Mouse (Mus musculus) c-Kit-positive CD71-positive TER-119-positive erythroid progenitor cells, embryonic 14.5 days (primary cell): ENCODE results near the gene Kif26b.

ENCODE experiments used
- DNase-seq: peaks from one replicate; pipeline ENCODE4 v3.0.0-alpha.2; 2013; ENCODE audit warnings: low spot score

The Kif26b gene

DNA sequence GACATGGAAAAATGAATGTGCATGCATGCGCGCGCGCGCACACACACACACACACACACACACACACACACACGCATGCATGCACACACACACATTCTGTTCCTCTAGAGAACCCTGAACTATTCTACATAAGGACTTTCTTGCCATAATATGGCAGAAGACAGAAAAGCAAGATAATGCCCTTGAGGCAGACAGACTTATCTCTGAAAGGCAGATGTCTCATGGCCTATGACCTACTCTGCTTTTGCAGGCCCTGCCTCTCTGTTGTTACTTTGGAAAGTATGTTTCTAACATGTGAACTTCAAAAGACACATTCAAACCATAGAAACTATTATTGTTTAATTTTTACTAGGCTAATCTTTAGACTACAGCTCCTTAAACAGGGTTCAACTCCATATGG, 255.1 kb downstream of the Kif26b start:
- peak; percentile 30 for DNase-seq

DNA sequence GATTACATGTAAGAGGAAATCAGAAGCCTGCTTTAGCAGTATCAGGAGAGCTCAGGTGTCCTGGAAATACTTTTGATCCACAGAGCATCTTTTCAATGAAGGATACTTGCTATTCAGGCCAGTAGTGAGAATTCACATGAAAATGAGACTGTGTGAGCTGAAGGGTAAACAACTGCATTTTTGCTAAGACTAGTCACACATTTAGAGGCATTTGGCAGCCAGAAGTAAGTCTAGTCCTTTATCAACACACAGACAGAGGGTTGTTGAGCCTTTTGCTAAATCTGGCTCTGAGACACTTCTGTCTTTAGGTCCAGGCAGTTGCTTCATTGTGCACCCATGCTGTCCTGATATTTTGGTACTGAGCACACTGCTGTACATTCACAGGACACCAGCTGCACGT, 262.3 kb downstream of the Kif26b start:
- no peak for DNase-seq

DNA sequence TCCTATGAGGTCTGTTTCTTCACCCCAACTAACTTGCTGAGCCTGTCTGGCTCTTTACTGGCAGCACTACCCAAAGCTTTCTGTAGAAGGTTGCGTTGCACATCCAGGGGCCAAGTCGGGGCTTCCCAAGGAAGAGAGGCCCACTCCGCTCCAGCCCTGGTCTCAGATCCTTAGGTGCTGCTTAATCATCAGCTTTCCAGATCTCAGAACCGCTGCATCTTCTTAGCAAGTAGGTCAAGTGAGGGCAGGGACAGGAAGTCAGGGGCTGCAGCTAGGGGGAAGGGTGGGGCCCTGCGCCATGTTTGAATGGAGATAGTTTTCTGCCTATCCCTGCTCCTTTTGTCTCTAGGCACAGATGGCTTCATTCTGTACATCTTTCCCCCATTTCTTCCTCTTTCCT, 263.8 kb downstream of the Kif26b start:
- no peak for DNase-seq

DNA sequence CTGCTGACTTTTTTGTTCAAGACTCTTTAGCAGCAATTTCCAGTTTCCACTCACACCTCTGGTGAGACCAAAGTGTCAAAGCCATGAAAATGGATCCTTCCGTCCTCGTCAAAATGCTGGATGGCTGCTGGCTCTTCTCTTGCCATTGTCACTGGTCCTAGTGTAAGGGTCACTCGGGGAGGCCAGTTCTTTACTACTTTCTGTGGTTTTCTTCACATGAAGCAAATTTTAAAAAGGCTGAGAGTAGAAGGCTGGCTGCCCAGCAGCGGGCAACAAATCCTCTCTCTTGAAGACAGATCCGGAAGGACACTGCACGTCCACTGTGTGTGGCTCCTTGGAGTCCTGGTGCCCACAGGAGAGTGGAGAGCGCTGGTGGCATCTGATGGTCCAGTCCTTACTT, 265.9 kb downstream of the Kif26b start:
- DNase-seq = no peak

DNA sequence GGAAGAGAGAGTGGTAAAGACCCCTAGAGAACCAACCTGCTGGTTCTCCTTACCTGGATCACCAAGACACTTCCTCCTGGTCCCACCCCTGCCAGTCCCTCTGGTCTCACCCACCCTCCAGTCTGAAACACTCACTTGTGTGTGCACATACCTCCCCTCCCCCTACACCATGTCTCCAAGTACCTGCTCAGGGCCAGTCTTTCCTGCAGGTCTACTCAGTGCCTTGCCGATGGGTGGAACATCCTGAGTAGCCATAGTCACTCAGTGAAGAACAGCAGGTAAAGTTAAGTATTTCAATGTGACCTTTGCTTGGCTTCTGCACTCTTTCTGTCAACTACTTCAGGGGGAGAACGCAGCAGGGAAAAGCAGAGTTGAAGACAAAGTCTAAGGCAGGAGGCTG, 268.5 kb downstream of the Kif26b start:
- no peak for DNase-seq

DNA sequence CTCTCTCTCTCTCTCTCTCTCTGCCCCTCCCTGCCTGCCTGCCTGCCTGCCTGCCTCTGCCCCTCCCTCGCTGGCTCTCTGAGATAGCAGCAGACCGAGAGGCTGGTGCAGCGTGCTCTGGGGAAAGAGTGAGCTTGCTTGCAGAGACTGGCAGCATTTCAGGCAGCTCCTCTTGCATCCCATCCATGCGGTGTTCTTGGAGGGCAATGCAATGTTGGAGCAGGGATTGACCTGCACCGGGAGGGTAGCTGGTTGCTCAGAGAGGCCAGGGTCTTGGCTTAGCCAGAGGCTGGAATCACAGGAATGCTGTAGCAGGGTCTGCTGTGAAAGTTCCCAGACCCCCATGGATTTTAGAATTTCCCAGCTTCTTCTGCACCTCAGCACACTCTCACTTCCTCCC, 269.4 kb downstream of the Kif26b start:
- DNase-seq = peak; percentile 20

DNA sequence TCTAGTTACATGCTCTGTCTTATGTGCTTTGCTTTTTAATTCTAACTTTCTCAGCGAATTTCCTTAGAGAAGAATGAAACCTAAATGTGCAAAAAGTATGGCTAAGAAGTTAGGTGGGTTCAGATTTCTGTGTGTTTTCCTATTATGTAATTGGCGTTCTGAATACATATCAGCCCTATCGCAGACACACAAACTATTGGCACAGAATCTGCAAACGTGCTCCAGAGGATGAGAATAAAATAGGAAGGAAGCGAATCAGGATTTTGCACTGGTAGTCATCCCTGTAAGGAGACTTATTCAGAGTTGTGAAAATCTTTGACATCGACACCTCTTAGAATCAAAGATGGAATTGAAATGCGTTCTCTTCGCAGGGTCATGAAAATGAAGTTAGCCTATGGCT, 270.0 kb downstream of the Kif26b start:
- DNase-seq = no peak

DNA sequence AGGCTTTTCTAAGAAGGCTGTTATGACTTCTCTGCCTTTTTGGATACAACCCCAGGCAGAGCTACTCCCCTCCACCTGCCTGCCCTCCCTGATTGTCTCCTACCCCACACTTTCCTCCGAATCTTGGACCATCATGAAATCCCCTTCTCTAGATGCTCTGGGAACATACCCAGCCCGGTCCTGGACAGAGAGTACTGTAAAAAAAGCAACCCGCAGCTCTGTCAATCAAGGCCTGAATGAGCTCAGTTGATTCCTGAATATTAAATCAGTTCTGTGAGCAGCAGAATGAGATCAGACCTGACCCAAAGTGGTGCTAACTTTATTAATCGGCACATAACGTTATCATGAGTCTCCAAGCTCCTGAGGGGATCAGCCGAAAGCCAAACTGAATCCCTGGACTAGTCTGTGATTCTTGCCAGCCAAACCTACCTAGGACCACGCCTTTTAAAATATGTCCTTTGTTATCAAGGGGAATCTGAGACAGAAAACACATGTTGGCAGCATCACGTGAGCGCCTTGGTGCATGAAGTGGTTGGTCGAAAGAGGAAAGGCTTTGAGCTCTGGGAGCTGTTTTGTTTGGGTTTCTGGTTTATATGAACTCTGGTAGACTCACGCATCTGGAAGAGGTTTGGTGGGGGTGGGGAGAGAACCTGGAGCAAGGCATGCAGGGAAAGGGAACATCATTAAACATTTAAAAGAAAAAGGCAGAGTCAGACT, 271.1 kb downstream of the Kif26b start:
- no peak for DNase-seq

DNA sequence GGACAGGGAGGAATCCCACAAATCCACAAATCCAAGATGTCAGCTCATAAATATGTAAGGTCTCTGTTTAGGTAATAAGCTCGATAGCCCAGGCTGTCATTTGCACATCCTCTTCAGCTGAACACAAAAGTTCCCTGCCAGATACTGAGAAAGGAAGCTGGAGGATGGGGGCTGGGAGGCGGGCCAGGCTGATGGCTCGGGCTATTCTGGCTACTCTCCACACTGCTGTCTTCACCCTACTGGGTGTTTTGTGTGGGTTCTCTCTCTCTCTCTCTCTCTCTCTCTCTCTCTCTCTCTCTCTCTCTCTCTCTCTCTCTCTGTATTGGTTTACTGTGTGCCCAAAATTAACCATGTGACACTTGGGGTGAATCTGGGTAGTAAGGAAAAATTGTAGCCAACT, 274.2 kb downstream of the Kif26b start:
- no peak for DNase-seq

DNA sequence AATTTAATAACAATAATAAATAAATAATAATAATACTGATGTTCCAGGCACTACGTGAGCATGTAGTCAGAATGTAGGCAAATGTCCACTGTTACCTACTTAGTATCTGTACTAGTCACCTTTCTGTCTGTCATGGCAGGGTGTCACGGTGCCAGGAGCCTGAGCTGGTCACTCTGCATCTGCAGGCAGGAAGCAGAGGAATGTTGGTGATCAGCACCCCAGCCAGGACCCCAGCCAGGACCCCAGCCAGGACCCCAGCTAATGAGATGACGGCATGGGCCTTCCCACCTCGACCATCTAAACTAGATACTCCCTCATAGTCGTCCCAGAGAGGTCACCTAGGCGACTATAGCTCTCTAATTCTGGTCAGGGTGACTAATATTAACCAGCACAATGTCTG, 288.6 kb downstream of the Kif26b start:
- DNase-seq = no peak

DNA sequence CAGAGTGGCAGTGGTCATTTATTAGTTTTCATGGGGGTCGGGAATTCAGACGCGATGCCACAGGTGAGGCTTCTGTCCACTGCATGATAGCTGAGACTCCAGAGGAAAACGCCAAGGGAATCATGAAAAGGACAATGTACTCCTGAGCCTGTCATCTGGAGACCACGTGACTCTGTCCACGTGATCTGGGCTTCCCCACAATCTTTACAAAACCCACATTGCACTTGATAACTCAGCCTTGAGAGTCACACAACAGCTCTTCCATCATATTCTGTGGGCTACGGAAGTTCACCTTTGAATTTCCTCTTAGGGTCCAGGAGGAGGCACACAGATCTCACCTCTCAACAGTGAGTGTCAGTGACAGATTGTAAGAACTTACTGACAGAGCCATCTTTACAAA, 290.1 kb downstream of the Kif26b start:
- DNase-seq = no peak

DNA sequence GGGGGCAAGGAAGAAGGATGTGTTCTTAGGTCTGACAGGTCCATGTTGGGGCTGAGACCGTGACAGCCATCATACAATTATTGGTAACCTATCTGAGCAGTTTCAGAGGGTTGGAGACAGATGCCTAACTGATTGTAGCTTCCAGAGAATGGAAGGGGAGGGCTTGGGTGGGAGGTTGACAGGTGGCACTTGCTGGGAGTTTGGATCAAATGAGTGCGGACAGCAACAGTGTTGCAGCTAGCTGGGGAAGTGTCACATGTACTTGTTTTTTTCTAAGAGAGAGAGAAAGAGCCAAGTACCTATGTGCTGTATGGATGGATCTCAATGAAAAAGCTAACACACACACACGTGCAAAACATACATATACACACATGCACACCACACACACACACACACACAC, 291.2 kb downstream of the Kif26b start:
- DNase-seq = no peak

DNA sequence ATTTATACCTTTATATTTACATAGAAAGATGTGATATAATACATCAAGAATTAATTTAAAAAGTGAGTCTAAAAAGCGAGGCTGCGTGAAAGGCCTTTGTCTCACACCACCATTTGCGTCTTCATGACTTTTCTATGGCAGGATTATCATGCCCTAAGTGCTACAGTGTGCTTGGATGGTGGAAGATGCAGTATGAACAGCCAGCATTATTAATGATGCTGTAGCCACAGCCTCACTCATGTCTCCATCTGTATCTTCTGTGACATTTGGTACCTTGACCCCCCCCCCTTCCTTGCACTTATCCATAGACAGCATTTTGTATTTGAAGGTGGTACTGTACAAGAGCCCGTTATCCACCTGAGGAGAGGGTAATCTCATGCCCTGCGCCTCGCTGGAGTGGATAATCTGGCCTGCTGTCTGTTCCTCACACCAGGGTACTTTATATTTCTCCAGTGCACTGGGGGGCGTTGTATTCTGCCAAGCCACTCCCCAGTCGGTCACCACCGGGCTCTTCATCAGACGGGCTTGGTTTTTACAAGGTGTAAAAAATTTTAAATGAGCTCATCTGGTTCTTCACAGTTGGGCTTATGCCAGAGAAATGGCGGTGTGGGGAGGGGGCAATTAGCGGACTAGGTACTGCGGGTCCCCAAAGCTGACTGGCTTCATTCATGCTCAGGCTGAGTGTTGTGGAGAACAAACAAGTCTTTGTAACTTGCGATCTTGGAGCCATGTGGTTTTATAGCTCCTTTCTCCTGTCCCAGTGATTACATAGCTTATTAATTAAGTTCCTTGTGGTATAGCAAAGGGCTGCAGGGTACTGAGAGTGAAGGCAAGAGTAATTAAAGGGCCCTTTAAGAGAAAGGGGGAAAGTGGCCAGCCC, 291.9 kb downstream of the Kif26b start:
- DNase-seq = no peak

DNA sequence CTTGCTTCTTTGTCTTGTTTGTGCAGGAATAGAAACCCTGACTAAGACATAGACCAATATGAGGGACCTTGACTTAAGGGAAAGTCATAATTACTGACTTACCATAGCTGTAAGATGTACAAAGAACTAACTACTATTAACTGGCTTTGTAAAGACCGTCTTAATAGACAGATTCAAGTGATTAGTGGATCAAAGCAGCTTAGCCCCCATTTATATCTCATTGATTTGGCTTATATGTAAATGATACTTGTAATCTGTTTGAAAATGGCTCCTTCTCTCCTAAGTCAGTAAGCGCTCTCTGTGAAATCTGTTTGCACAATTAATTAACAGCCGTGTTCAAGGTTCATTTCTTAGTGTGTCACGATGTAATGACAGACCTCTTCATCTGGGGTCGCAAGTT, 295.9 kb downstream of the Kif26b start:
- DNase-seq = no peak

DNA sequence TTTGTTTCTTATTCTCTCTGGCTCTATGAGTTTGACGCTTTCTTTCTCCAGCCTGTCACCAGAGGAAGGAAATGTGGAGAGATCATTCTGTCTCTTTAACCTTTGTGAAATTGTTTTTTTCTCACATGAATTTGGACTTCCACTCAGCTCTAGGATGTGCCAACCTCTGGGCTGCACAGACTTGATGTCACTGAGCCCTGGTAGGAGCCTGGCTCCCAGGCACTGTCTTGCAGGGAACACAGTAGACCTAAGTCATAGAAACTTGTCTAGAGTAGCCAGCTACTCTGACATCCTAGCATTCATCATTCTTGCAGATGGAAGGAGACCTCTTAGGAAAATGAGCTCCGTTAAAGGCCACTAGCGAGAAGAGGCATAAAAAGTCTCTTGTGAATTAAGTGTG, 298.3 kb downstream of the Kif26b start:
- DNase-seq = no peak

DNA sequence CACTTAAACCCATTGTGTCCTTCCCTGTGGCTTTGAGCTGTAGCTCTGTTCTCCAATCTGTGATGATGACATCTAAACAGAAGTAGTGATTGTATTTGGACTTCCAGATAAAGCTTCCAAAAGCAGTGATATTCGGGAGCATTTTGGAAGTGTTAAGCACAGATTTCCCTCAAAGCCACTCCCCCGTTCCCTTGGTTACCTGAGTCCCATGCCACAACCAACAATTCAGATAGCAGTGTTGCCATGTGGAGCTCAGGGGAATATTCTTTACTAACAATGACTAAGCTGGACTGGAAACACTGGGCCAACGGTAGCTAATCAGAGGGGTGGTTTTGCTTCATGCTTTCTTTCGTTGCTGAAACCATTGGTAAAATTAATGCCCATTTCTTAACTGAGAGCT, 300.5 kb downstream of the Kif26b start:
- DNase-seq = no peak

DNA sequence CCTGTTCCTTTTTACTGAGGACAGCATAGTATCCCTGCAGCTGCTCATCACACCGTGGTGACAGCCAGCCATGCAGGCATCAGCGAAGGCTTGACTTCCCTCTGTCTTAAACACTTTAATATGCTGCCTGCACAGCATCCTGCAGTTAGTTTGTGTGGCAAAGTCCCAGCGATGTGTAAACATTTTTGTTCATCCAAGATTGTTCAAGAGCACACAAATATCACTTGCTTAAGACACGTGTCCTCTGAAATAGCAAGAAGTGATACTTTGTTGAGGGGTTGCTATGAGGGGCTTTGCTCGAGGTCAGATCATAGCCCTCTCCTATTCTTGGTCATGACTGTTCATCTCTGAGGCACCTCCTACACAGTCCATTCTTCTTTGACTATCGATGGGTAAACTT, 303.6 kb downstream of the Kif26b start:
- no peak for DNase-seq

DNA sequence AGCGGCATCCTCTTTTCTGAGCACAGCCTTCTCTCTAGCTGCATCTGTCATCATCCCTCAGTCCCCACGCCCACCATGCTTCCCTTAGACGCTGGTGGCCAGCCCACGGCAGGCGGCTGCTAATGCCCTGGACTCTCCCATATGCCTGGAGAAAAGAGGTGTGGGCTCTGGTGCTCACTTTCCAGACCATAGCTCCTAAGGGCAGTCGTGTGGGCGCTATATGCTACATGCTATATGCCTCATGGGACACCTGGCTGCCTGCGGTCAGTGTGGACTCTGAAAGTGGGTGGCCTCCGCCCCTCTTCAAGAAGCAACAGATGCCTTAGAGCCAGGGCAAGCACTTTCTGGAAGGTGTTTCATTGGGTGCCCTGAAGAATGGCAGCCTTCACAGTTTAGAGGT, 306.9 kb downstream of the Kif26b start:
- no peak for DNase-seq

DNA sequence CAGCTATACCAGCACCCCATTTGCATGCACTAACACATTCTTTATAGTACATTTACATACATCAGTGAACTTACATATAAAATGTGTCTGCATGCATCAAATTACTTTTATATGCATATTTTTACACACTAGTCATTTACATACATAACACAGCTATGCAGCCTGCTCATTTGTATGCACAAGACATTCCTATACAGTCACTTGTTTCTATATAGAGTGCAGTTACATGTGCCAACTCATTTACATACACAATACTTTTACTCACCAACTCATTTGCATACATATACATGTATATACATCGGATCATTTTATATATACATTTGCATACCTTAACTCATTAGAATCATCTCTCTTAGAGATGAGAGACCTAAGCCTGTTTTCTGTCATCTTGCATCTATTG, 308.1 kb downstream of the Kif26b start:
- DNase-seq = no peak

DNA sequence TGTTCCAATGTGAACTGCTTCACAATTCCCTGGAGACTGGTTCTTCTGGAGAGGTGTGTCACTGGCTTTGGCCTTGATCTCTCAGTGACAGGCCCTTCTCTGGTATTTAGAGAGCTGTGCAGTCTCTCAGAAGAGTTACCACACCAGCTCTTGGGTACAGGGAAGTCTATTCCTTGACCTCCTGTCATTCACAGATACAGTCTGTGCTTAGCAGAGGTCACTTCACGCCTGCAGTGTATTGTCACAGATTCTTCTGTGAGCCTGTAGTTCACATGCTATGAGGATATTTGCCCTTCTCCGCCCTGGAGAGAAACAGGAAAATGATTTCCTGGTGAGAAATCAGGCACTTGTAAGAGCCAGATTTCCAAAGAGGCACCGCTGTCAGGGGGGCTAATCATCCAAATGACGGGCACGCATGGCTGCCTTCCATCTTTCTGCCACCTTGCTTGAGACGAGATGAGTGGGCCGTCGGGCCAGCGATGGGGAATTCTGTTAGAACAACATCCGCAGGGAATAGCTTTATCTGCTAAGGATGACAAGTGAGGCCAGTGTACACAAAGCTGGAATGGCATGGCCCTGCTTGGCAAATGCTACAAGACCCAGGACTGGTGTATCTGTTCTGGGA, 309.9 kb downstream of the Kif26b start:
- no peak for DNase-seq

DNA sequence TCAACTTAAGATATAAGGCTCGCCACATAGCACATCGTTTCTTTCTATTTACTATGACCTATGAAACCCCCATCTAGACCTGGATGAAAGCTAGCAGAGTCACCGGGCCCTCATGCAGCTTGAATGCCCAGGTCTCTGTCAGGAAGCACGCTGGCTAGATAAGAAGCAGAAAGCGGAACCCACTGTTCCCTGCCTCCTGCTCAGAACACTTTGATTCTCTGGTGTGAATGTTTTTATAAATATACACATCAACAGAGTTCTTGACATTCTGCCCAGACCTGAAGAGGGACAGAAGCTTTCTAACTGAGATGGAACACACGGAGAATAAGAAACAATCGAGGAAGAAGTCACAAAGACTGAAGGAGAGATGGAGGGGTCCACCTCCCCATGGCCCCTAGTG, 311.4 kb downstream of the Kif26b start:
- no peak for DNase-seq

DNA sequence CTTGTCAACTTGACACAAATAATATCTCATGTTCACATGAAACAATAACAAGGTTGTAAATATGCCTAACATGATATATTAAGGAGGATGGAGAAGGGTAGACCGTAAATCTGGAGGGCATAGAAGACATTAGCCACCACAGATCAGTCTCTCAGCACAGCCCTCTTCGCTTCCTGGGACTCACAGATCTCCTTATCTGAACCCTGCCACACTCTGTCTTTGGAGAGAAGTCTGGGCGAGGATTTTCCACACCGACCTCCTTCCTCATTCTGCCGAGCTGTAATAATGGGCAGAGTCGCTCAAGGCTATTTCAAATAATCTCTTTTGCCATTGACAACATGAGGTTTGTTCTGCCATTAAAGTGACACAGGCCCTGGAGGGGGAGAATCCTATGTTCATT, 315.9 kb downstream of the Kif26b start:
- DNase-seq = no peak

DNA sequence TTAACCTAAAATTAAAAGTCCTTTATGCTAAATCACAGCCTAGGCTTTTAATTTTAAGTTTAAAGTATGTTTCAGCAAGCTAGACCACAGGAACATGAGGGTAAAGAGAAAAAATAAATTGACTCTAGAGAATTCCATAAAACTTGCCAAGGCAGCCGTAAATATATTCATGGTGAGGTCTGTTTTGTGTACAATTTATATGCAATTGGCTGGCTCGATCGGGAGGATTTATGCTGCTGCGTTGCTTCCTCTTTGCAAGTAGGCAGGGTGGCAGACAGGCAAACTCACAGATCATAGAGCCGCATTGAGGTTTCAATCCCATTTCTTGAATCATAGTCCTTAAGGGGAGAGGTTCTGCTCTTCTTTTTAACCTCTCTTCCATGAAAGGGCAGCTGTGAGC, 318.6 kb downstream of the Kif26b start:
- no peak for DNase-seq
